Mouse (Mus musculus) bone marrow macrophage, adult 2 months (primary cell): ENCODE data around the gene Trabd.

Experiments used
- CTCF ChIP-seq: IDR thresholded peaks from 2 replicates; pipeline ENCODE4 v1.5.1; 2012; ENCODE audit warnings: low read depth, mild to moderate bottlenecking, low read length, moderate library complexity
- POLR2A ChIP-seq: IDR thresholded peaks from 2 replicates; pipeline ENCODE4 v1.6.1; 2012; ENCODE audit warnings: mild to moderate bottlenecking, low read depth, low read length, borderline replicate concordance

- TF ChIP-seq CTCF (no peak), POLR2A (0 out of 2 replicates have a peak, but pooled peaks have one; percentile 60)
These were observed 47.9 kb downstream of the Trabd start, which contains the start of gene Tubgcp6 for GRCm38 (mm10) chr15:89122649-89123366.
